Mouse (Mus musculus) 3T3-L1 (cell line): Measurements from ENCODE around the gene Tmem94.

Experiments
- DNase-seq: peaks from one replicate; pipeline ENCODE4 v3.0.0-alpha.2; 2015; ENCODE audit warnings: low read depth, low spot score

Tmem94 gene

DNA sequence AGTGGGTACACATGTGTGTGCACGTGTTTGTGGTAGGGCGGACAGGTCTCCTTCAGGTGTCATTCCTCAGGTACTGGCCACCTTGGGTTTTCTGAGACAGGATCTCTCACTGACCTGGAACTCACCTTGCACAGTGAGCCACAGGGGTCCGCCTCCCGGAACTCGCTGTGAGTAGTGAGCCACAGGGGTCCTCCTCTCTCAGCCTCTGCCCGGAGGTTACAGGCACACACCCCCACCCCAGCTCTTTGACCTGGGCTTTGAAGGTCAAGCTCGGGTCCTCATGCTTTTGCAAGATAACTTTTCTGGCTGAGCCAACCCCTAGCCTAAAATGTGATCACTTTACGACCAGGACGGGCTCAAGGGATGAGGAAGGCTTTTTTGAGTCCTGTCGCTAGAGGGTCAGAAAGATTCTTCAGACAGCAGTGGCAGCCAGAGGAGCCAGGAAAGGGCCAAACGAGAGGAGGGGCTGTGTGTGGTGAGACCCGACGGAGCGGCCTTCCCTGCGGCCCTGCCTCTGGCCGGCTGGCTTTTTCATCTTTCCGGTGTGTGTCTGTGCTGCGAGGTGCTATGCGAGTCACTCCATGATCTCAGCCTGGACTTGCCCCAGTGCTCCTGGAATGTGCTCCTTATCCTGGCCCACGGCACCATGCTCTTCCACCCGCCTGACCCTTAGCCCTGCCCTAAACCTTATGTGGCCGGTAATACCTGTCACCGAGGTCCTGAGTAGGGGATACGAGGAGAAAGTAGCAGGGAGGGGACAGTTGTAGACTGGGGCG is 65.5 kb downstream of the Tmem94 start:
- DNase-seq, result no peak

DNA sequence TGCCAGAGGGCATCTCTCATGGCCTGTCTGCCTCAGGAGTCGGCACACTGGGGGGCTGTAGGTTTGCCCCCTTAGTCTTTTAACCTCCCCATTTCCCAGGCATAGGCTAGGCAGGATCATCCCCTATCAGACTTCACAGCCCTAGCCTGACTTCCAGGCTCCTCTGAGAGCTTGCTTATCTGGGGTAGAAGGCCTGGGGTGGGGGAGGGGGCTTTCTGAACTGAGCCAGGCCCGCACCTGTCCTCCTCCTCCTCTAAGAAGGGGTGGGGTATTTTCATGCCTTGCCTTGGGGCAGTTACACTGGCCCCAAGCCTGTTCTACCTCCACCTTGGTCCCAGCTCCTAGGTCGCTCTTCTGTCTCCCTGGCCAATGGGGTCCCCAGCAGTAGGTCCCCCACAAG is 66.3 kb downstream of the Tmem94 start:
- DNase-seq, result no peak

DNA sequence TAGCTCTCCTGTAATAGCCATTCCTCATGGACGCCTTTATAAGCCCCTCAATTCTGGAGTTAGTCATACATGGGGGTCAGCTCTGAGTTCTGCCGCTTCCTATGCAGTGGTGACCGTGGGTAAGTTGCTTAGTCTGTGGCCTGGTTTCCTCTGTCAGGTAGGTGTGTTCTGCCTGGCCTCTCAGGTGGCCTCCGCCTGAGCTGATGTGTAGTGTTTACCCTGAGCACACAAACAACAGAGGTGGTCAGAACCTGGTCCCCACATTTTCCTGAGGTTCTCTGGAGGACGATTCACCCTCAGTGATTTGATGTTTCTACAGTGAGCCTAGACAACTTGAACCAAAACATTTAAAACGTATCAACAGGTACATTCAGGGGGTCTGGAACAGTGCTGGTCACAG is 66.8 kb downstream of the Tmem94 start:
- DNase-seq, result no peak

DNA sequence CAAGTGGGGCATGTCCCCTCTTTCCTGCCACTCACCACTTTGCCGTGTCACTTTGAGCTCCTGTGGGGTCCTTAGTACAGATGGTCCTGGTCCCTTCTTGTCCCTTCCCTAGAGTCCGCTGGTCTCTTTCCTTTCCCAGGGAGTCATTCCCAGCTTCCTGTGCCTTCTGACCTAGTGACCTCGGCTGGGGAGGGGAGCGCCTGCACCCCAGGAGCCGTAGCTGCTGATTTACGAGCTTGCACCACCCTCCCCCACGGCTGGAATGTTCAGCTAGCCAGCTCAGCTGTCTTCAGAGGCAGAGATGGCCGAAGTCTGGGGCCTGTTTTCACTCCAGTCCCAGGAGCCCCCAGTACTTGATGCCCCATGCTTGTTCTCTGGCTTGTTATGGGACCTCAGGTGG is 67.3 kb downstream of the Tmem94 start:
- DNase-seq, result no peak

DNA sequence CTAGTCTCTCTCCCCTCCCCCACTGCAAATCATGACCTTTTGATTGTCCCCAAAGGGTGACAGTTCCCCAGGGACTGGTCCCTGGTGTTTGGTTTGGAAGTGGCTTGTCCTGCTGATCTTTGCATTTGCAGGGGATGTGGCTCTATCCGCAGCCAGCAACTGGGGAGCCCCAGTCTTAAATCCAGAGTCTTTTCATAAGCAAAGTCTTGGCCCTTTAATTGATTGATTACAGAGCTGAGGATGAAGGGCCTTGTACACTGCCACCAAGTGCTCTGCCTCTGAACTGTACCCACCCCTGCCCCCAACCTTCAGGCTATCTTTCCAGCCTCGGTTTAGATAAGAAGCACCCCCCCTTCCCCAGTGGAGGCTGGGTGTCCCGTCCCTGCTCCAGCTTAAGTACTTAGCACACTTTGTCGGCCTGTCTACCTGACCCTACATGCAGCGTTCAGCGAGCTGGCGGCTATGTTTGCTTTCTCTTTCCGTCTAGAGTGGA is 67.8 kb downstream of the Tmem94 start:
- DNase-seq, result no peak

DNA sequence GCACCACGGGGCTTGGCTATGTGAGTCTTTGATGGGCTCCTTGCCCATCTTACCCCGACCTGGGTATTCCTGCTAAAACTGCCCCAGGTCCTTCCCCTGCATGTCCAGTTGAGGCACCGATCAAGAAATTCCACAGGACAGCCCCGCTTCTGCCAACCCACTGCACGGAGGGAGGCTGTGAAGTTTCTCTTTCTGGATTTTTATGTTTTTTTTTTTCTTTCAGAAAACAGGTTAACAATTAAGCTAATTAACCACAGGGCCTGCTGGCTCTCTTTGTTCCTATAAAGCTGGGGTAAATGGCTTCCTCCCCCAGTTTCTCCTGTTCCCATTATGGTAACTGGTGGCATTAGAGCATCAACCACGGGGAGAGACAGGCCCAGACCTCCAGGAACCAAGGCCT is 68.8 kb downstream of the Tmem94 start:
- DNase-seq, result no peak

DNA sequence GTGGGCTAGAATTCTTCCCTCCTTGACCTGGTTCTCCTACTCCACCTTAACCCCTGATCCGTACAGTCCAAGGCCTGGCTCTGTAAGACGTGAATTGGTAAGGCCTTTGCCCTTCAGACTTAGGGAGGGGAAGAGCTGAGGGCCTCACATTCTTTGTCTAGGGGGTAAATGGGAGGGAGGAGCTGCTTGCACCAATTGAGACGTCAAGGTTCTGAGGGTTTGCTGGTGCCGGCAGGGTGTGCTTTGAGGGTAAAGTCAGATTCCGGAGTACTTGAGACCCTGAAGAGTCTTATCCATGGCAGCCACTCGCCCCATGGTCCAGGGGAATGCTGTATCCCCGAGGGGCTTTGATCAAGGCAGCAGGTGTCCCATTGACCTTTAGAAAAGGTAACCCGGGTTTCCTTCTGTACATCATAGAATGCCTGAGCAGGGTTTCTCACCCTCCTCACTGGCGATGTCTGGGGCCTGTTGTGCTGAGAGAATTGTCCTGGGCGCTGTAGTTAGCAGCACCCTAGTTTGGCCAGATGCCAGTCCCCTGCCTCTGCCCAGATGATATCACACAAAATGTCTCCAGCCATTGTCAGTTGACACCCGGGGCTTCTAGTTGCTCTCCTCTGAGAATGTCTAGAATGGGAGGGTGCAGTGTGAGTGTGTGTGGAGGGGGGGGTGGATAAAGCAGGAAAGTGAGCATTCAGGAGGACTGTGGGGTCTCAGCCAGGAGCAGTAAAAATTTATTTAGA is 71.6 kb downstream of the Tmem94 start:
- DNase-seq, result no peak

DNA sequence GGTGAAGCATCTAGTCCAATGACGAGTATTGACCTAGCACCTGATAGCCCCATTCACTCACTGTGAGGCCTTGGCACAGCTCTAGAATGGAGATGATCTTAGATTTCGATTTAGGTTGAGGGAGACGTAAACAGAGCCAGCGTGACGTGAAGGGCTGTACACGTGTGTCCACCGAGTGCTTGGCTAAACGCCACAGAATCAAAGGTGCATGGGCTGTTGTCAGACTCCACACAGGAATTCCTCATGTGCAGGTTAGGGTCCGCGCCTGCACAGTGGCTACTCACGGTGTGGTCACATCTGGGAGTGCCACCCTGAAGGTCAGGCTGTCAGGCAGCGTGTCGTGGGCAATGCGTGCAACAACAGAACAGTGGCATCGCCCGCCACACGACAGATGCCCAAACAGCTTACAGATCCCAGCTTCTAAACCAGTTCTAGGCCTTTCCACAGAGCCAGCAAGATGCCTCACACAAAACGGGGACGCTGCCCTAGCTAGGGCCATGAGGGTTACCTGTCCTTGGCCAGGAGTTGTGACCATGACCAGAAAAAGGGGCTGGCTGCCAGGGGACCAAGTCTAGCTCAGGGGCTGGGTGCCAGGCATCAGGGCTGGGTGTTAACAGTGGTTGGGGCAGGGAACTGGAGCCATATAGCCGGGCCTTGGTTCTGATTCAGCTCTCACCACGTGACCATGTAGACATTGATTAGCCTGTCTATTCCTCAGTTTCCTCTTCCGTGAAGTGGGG is 72.5 kb downstream of the Tmem94 start:
- no peak for DNase-seq

DNA sequence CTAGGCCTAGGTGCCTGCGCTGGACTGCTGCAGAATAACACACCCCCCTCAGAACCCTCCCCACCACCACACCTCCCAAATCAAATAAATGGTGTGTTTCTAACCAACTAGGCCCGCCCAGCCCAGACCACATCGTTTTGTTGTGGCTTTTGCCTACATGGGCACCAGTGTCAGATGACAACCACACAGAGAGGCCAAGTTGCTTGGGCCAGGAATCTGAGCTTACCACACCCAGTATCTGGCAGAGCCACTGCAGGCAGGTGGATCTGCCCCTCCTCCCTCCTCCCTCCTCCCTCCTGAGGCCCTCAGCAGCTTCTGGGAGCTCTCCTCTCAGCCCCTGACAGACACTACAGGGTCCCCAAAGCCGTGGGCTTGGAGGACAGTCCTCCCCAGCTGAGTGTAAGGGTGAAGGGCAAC is 73.7 kb downstream of the Tmem94 start:
- DNase-seq, result peak; percentile 68

DNA sequence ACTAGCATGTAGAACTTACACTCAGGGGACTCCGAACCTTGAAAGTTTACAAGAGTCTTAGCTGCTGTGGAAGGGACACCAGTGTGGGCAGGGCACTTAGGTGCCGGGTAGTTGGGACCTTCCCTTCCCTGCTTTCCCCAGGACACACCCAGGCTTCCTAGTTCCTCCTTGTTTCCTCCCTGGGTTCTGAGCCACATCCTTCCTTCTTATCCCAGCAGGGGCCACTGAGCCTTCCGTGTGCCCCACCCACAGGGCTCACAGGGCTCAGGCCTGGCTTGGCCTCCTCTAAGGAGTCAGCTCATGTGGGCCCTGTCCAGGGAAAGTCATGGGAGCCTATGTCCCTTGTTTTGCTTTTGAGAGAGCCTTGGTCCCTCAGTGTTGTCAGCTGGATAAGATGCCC is 74.5 kb downstream of the Tmem94 start:
- DNase-seq, result no peak

DNA sequence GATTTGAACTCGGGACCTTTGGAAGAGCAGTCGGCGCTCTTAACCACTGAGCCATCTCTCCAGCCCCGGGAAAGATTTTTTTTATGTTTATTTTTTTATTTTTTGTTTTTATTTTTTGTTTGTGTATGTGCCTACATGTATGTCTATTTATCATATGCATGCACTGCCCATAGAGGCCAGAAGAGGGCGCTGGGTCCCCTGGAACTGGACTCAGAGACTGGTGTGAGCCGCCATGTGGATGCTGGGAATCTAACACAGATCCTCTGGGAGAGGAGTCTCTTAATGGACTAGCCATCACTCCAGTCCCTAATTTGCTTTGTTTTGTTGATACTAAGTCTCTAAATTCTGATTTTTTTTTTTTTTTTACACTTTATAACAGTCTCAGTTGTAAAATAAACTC is 75.8 kb downstream of the Tmem94 start:
- DNase-seq, result no peak

DNA sequence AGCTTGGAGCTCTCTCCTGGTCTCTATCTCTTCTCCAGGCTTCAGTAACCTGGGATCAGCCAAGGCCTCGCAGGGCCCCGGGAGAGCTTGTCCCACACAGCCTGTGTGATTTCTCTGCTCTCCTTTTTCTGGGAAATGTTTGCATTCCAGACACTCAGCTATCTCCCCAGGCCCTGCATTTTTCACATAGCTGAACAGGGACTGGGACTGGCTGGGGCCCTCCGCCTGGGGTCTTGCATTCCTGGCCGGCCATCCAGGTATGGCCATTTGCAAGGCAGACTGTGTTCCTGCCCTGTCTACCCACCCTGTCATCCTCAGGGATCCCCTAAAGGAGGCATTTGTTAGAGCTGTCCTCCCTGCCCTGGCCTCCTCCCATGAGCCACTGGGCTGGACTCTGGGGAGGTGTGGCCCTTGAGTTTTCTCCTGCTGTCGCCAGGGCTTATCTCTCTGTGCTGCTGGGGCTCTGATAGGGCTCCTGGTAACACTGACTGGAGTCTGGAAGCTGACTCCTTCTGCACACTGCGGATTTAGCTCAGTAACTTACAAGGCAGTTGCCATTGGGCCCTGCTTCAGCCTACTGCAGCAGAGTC is 76.8 kb downstream of the Tmem94 start:
- DNase-seq, result peak; percentile 29

DNA sequence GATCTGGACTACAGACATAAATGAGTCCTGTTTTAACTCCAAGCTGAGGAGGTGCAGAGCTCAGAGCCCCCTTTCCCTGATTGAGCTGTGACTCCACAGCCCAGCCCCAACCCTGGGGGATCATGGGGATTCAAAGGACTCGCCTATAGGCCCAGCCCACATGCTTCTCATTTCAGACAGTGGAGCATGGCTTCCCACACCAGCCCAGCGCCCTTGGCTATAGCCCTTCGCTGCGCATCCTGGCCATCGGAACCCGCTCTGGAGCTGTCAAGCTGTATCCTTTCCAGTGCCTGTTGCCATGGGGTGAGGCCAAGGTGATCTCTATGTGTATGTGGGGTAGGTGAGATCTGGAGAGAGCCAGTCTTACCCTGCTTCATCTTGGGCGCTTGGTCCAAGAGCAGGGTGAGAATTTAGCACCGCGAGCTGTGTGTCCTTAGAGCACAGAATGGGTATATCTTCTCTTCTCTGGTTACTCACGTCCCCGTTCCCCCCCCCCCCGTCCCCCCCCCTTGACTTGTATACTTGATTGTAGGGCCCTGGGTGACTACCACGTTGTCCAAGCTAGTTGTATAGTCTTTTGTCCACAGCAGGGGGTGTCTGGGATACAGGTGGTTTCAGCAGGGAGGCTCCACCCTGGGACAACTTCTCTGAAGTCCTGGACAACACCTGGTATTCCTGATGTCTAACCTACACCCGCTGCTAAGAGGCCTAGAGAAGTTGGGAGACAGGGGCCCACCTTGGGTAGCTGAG is 78.1 kb downstream of the Tmem94 start:
- DNase-seq, result no peak

DNA sequence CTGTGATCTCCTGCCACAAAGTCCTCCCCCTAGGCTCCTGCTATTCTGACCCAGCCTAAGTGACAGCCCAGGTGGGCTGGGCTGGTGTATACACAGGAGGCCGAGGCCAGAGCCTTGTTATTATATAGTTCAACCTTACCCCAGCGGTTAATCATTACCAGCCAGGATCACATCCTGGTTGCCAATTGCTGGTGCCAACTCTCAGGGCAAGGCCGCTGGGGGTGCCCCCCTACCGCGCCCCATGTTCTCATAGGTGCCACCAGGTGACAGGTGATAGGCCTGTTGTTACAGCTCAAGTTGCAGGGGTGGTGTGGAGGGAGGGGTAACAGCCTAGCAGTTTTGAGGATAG is 78.6 kb downstream of the Tmem94 start:
- DNase-seq, result no peak

DNA sequence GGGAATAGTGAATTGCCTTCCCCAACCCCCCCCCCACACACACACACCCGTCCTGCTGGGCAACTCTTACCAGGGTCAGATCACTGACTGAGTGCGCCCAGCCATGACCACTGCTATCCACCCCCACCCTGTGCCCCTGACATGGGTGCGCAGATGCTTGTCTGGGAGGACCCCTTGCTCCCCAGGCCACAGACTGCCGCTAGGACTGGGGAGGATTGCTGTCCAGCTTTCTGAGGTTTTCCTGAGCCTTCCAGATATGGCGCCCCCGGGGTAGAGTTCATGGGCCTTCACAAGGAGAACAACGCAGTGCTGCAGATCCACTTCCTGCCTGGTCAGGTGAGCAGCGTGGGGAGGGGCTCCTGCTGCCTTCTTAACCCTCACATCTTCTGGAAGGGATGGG is 79.0 kb downstream of the Tmem94 start:
- DNase-seq, result no peak

DNA sequence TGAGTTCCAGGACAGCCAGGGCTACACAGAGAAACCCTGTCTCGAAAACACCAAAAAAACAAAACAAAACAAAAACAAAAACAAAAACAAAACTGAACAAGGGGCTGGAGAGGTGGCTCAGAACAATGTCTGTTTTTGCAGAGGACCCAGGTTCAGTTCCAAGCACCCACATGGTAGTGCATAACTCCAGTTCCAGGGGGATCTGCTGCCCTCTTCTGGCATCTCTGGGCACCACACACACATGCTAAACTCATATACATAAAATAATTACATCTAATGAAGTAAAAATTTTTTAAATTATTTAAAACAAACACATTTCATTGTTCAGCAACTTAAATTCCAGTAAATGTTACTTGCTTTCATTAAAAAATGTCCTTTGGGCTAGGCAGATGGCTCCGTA is 80.6 kb downstream of the Tmem94 start:
- DNase-seq, result no peak
